Mouse (Mus musculus) CD4-positive helper T cell, adult 2 months (primary cell): Measurements from ENCODE around the gene Mospd3.
"Not testable (repeated sequence)": the region's sequence is repeated elsewhere in the genome, so short reads cannot be mapped to it uniquely, and the experiment has no call there.

Experiments used
- DNase-seq: peaks from one replicate; pipeline ENCODE4 v3.0.0-alpha.2; 2012; ENCODE audit warnings: low read depth, missing footprints, low spot score

Mospd3 gene

GRCm38 (mm10) chr5:137623937-137624530 lies 23.2 kb upstream of the Mospd3 start:
- DNase-seq, result no peak

GRCm38 (mm10) chr5:137615347-137615746 lies 14.5 kb upstream of the Mospd3 start:
- DNase-seq, result no peak

- DNase-seq, result not testable (repeated sequence)
Observed at GRCm38 (mm10) chr5:137614921-137615320, 14.1 kb upstream of the Mospd3 start.

- DNase-seq, result no peak
Observed at GRCm38 (mm10) chr5:137613550-137613949, 12.7 kb upstream of the Mospd3 start, which contains the start of gene Pcolce. Gene Pcolce, minus strand, starts transcription at chr5:137613784.

DNA sequence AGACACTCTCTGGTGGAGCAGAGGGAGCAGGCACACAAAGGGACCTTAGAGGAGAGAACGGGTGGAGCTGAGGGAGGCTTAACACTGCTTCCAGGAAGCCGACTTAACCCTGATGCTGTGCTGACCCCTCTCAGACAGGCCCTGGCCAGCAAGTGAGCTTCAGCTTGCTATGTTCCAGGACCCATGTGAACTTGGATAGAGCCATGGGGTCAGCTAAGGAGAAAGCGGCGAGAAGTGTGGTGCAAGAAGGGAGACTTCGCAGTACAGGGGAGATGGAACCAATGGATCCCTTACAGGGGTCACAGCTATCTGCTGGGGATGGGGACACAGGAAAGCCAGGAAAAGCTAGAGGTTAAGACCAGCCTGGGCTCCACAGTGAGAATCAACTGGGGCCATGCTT lies 12.2 kb upstream of the Mospd3 start:
- DNase-seq, result no peak

GRCm38 (mm10) chr5:137611245-137611602 lies 10.4 kb upstream of the Mospd3 start:
- DNase-seq, result no peak

GRCm38 (mm10) chr5:137610548-137611244 lies 9.8 kb upstream of the Mospd3 start:
- DNase-seq, result no peak

- DNase-seq, result no peak
Observed at GRCm38 (mm10) chr5:137610056-137610455, 9.2 kb upstream of the Mospd3 start.

DNA sequence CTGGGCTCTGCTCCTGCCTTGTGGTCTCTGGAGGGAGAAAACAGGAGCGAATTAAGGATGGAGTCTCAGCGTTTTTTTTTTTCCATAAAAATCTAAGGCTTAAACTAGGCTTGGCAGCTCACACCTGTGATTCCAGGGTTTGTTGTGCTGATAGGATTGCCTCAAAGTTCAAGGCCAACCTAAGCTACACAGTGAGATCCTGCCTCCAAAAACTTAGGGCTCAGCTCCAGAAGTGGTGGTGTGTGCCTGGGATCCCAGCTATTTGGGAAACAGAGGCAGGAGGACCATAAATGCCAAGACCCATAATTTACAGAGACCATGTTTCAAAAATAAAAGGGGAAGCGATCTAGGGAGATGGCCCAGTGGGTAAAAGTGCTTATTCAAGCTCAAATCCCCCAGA lies 8.4 kb upstream of the Mospd3 start:
- DNase-seq, result no peak

DNA sequence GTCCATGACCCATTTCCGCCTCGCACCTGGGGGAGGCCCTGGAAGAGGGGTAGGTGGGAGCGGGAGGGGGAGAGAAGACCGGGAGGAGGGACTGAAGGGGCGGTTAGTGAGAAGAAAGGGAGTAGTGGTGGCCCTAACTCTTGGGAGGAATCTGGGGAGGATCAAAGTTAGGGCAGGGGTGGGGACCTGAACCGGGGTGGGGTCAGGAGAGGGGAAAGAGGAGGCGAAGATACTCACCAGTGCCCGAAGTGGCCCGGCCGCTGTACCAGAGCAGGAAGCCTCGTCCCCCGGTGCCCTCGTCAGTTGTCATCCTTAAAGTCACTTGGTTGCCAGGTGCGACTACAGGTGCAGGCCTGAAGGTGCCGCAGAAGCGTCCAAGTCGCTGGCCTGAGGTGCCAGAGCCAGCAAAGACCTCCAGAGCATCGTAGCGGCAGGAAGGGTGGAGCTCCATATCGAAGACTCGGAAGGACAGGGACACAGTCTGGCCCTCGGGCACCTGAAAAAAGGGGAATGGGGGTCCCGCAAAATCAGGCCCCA lies 7.9 kb upstream of the Mospd3 start:
- no peak for DNase-seq

DNA sequence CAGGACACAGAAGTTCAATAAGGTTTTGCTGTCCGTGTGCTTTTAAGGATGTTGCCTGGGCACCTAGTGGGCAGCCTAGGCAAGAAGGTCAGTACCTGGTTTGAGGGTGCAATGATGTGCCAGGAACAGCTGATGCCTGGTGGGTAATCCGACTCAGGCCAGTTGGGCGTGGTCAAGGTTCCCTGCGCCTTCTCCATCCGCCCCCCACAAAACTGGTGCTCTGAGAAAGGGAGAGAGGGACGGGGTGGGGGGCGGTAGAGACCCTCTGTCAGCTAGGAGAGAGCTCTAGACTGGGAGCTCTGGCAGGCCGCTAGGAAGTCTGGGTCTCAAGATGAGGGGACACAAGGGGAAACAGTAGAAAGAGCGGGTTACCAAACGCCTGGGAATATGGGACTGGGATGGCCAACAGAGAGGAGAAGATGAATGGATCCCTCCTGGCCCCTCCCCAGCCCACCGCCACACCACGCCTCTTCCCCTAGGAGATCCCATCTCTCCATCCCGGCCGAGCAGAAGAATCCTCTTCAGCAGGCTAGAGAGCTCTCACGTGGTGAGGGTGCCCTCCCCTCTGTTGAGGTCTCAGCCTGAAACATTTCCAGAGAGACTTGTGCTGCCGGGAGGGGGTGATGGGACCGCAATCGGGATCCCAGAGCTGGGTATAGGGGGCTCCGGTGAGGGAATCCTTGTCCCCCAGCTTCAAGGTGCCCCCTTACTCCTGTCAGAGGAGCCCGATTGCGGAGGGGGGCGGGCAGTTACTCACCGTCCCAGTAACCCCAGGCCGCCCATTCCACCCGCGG lies 7.2 kb upstream of the Mospd3 start:
- DNase-seq, result no peak

DNA sequence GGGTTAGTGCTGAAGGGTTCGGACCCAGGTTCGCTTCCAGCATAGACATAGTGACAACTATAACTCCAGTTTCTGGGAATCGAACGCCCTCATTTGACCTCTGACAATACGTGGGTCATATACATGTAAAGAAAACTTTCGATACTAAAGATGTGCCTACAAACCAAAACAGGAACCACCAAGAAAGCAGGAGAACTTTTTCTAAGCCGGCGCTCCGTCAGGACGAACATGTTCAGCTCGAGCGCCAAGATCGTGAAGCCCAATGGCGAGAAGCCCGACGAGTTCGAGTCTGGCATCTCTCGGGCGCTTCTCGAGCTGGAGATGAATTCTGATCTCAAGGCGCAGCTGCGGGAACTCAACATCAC lies 489 bp upstream of the Mospd3 start:
- DNase-seq, result no peak

DNA sequence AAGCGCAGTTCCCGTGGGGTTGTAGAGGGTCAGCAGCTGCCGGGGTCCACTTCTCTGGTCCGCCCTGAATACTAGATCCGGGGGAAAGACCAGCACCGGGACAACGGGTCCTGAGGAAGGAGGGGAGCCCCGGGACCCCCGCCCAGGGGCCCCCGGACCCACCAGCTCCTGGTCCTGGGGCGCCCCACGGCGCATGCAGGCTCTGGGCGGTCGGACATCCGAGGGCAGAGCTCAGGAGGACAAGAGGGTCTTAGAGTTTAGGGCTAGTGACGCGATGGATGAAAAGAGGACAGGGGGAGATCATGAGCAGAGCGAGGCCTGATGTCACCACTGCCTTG lies 608 bp downstream of the Mospd3 start:
- no peak for DNase-seq

- peak; percentile 15 for DNase-seq
Observed at GRCm38 (mm10) chr5:137599600-137599999, 1.3 kb downstream of the Mospd3 start.

DNA sequence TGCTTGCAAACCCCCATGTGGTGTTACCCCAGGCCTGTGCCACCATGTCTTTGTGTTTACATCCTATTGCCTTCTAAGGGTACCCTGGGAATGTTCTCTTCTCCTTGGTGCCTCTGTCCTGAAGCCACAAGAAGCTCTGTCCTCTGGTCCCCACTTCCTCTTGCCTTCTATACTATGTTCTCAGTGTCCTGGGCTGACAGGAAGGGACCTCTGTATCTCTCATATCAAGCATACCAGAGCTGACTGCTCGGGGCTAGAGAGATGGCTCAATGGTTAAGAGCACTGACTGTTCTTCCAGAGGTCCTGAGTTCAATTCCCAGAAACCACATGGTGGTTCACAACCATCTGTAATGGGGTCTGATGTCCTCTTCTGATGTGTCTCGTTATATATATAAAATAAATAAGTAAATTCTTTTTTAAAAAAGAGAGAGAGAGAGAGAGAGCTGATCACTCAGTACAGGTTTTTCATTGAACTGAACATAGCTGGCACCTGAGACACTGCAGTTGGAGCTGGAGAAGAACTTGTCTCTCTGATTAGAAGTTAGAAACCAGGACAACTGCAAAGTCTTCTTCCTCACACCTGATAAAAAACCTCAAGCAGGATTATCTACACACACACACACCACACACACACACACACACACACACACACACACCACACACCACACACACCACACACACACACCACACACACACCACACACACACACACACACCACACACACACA lies 2.6 kb downstream of the Mospd3 start:
- no peak for DNase-seq

GRCm38 (mm10) chr5:137597625-137598024 lies 3.2 kb downstream of the Mospd3 start:
- DNase-seq, result peak; percentile 12

- peak; percentile 79 for DNase-seq
Observed at GRCm38 (mm10) chr5:137596601-137597261, 4.1 kb downstream of the Mospd3 start.

DNA sequence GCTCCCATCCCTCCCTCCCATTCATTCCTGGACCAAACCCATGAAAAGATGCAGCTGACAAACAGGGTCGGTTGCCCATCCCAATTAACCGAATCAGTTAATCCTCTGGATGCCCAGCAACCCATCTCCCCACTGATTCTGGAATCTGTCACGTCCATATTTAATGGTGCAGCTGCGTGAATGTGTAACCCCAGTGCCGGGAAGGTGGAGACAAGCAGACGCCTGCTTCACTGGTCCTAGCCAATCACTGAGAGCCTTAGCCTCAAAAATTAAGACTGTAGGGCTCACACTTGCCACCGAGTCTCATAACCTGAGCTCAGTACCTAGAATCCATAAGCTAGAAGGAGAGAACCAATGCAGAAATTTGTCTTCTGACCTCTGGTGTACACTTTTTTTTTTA lies 4.9 kb downstream of the Mospd3 start:
- no peak for DNase-seq

DNA sequence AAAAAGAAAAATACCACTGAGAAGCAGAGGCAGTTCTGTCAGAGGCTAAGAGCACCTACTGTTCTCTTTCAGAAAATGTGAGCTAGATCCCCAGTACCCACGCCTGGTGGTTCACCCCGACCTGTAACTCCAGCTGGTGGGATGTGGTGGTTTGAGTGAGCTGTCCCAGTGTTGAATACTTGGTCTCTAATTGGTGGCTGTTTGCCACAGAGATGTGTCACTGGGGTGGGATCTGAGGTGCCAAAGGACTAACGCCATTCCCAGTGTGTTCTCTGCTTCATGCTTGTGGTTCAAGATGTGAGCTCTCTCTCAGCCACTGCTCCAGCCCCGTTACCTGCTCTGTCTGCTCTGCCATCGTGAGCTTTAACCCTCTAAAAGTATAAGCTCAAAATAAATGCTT lies 10.4 kb downstream of the Mospd3 start:
- no peak for DNase-seq

DNA sequence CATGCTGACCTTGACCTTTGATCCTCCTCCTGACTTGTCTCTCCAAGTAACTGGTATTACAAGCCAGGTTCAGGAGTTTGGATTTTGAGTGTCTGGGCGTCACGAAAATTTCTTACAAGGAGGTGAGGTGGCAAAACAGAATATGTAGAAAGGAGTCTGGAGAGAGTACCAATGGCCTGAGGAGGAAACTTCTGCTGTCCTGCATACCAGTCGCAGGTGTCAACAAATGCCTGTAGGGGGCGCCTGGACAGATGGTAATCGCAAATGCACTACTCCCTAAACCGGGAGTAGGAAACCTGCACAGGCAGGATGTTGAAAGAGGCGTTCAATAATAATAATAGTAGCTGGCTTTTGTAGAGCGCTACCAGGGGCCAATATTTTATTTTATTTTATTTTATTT lies 15.9 kb downstream of the Mospd3 start:
- DNase-seq, result peak; percentile 65

DNA sequence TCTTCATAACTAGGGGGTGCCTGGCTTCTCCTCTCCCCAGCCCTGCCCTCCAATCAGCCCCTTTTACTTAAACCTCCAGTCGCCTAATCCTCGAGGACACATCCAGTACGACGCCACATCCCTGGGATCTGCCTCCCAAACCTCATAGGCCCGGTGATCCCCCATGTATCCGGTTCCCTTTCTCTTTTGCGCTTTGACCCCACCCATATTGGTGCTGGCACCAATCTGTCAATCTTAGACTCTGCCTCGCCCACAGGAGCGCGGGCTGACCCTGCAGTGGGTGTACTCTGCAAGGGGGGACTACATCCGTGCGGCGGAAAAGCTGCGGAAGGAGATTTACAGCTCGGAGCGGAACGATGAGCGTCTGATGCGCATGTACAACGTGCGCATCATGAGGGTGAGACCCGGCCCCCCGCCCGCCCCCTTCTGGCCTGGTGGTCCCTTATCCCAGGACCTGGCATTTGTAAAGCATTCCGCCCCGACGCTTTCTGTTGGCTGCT lies 17.1 kb downstream of the Mospd3 start:
- DNase-seq, result no peak
